Mouse (Mus musculus) thymus, adult 18-20 months (tissue): Measurements from ENCODE around the gene Lrrc1.

ENCODE experiments used
- DNase-seq, 2 experiments: peaks; one replicate each; pipeline ENCODE4 v3.0.0; 2022; ENCODE audit warnings: mixed read lengths in 2 of 2

Lrrc1 gene

GRCm38 (mm10) chr9:77461371-77461915 is 83.2 kb downstream of the Lrrc1 start:
- no peak for DNase-seq

GRCm38 (mm10) chr9:77460408-77460807 is 84.3 kb downstream of the Lrrc1 start:
- no peak for DNase-seq

- DNase-seq, result no peak
These were observed 85.3 kb downstream of the Lrrc1 start for GRCm38 (mm10) chr9:77459365-77459764.

GRCm38 (mm10) chr9:77456169-77456826 is 88.4 kb downstream of the Lrrc1 start:
- DNase-seq, result no peak

- no peak for DNase-seq
These were observed 89.1 kb downstream of the Lrrc1 start for GRCm38 (mm10) chr9:77455439-77456168.

- DNase-seq, result no peak
These were observed 92.4 kb downstream of the Lrrc1 start for GRCm38 (mm10) chr9:77452046-77452807.

GRCm38 (mm10) chr9:77450447-77450846 is 94.2 kb downstream of the Lrrc1 start:
- DNase-seq, result no peak

GRCm38 (mm10) chr9:77444876-77445275 is 99.8 kb downstream of the Lrrc1 start:
- no peak for DNase-seq

- DNase-seq, result no peak
These were observed 105.3 kb downstream of the Lrrc1 start for GRCm38 (mm10) chr9:77439371-77439770.

GRCm38 (mm10) chr9:77438836-77439271 is 105.8 kb downstream of the Lrrc1 start:
- DNase-seq, result no peak

GRCm38 (mm10) chr9:77437131-77437530 is 107.5 kb downstream of the Lrrc1 start:
- no peak for DNase-seq

- no peak for DNase-seq
These were observed 109.7 kb downstream of the Lrrc1 start for GRCm38 (mm10) chr9:77434965-77435364.

GRCm38 (mm10) chr9:77433476-77433875 is 111.2 kb downstream of the Lrrc1 start:
- no peak for DNase-seq

GRCm38 (mm10) chr9:77432030-77432429 is 112.6 kb downstream of the Lrrc1 start:
- no peak for DNase-seq

- no peak for DNase-seq
These were observed 114.1 kb downstream of the Lrrc1 start for GRCm38 (mm10) chr9:77430413-77431087.

GRCm38 (mm10) chr9:77429230-77430015 is 115.2 kb downstream of the Lrrc1 start:
- DNase-seq, result no peak

- DNase-seq, result no peak
These were observed 115.9 kb downstream of the Lrrc1 start for GRCm38 (mm10) chr9:77428748-77429140.

GRCm38 (mm10) chr9:77428115-77428747 is 116.4 kb downstream of the Lrrc1 start:
- DNase-seq, result no peak

GRCm38 (mm10) chr9:77427292-77428114 is 117.2 kb downstream of the Lrrc1 start:
- no peak for DNase-seq

- DNase-seq, result no peak
These were observed 118.6 kb downstream of the Lrrc1 start for GRCm38 (mm10) chr9:77426110-77426509.
